Mouse (Mus musculus) lung, postnatal 0 days (tissue): ENCODE results near the gene March1.

ENCODE experiments used
- CTCF ChIP-seq: IDR thresholded peaks from 2 replicates; pipeline ENCODE4 v1.5.1; 2016; ENCODE audit warnings: antibody characterized with exemption, mild to moderate bottlenecking
- EP300 ChIP-seq: IDR thresholded peaks from 2 replicates; pipeline ENCODE4 v1.6.1; 2016; ENCODE audit warnings: antibody characterized with exemption, mild to moderate bottlenecking, control low read depth

DNA sequence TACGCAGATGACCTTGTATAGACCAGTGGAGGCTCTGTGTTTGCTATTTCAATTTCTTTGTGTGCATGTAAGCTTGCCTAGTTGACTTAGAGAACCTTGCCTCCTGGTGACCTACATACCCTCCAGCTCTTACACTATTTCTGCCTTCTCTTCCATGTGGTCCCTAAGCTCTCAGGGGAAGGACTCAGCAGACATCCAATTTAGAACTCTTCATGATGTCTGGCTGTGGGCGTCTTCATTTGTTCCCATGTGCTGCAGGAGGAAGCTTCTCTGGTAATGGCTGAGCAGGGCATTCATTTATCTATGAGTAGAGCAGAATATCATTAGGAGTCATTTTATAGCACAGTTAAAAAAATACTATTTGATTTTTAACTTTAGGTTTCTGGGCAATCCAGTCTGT lies 195.3 kb downstream of the March1 start:
- TF ChIP-seq CTCF (no peak), EP300 (no peak)
